Mouse (Mus musculus) left cerebral cortex, adult 8-10 months (tissue): Measurements from ENCODE around the gene Mien1. TPM values are rescaled to one million over a fixed set of nuclear protein-coding genes. Genes with fewer than 3 reads are reported as not detected.

Experiments
- DNase-seq, 2 experiments: peaks; one replicate each; pipeline ENCODE4 v3.0.0; 2022; ENCODE audit warnings: low spot score in 2 of 2
- total RNA-seq, 4 experiments: library from RNA; stranded (reverse); gene quantifications; 2 replicates each; pipeline ENCODE4 v1.2.4; 2022

Gene Mien1
- total RNA-seq, 4 experiments from 2014 or later, result 93.7 to 114 (median 102) TPM

GRCm38 (mm10) chr11:98461109-98461720 lies 22.4 kb upstream of the Mien1 start:
- no peak for DNase-seq

DNA sequence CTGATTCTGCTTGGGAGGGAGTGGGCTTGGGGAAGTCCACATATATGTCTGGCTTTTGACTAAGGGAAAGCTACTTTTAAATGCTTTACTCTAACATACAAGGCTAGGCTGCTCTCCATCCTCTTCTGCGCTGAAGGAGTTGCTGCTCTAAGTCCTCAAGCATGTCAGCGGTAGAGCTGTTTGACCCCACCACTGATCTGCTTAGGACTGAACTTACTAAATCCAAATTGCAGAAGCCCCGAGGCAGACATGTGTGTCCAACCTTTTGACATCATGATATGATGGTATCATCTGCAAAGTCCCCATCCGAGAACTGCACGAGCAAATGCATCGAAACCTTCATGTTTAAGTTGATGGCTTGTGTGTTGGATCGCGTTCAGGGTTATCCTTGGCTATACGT lies 21.1 kb upstream of the Mien1 start:
- no peak for DNase-seq

GRCm38 (mm10) chr11:98459071-98459741 lies 20.4 kb upstream of the Mien1 start:
- no peak for DNase-seq

DNA sequence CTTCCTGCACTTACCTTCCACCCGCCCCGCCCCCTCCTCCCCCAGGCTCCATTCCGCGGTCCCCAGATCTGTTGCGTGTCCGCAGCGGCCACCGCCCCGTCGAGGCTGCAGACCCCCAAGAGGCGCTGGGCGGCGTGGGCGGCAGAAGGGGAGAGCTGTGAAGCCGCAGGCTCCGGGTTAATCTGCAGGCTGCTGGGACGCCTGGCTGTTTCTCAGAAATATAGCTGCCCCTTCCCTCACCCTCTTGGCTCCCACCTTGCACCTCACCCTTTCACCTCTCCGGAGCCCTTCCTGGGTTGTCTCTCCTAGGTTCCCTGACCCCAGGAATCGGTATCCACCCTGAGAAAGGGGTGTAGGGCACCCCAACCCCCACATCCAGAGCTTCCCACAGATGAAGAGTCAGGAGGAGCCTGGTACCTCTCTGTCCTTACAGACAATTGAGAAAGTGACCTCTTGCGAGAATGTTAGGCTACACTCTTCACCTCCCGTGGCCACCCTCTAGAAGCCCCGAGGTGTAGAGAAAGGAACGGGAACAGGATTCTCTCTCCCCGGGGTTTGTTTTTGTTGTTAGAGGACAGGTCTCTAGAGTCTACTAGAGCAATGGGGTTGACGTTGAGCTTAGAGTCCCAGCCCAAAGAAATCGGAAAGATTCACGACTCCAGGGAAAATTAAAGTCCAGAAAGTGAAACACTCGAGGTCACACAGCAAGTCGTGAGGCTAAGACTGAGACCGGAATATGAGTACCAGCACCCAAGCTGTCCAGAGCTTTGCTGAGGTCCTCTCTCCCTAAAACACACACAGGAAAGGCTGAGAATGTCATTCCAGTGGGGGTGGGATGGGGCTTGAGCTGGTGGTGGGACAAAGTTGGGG lies 19.6 kb upstream of the Mien1 start:
- no peak for DNase-seq

DNA sequence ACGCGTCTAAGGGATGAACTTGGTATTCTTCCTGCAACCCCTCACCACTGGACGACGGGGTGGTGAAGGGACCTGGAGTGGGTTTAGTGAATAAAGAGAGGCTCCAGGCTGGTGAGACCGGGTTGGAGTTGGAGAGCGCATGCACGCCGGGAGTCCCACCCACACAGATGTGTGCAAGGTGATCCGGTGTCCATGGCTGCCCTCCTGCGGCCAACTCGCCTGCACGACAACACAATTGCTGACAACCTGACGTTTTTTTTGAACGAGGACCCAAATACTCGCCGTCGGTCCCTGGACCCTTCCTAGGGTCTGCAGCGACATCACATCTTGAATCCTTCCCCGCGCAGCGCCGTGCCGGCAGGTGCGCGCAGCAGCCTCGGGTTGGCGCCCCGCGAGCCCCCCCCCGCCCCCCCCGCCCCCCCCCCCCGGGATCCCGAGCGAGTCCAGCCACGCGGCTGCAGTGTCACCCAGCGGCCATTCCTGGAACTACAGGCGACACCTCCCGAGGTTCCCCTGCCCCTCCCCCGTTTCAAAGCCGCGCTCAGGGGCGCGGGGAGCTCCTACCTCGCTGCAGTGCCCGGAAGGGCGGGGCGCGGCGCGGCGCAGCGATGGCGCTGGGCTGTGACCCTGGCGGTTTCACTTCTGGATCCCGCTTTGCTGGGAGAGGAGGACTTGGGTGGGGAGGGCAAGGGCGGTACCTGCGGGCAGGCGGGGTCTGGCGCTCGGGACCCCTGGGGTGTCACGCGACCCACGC lies 18.8 kb upstream of the Mien1 start:
- DNase-seq, result peak; percentile 73 to 82

- DNase-seq, result no peak
Measured at GRCm38 (mm10) chr11:98456945-98457344, 18.2 kb upstream of the Mien1 start.

GRCm38 (mm10) chr11:98456545-98456944 lies 17.8 kb upstream of the Mien1 start:
- DNase-seq, result no peak

DNA sequence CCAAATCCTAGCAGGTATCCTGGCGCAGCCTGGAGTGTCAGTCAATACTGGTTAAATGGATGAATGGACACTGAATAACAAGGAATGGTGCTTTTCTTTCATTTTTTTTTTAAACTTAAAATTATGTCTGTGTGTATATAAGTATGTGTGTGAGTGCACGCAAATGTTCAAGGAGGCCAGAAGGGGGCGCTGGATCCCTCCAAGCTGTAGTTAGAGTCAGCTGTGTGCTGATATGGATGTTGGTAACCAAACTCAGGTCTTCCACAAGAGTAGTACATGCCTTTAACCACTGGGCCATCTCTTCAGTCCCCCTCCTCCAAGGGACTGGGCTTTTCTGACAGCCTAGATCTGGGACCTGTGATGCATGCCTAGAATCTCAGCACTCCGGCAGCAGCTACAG lies 16.7 kb upstream of the Mien1 start:
- DNase-seq, result no peak

- DNase-seq, result no peak
Measured at GRCm38 (mm10) chr11:98449921-98450771, 11.4 kb upstream of the Mien1 start.

- DNase-seq, result no peak
Measured at GRCm38 (mm10) chr11:98449419-98449818, 10.6 kb upstream of the Mien1 start.

- no peak for DNase-seq
Measured at GRCm38 (mm10) chr11:98448191-98448790, 9.5 kb upstream of the Mien1 start.

GRCm38 (mm10) chr11:98447475-98447834 lies 8.7 kb upstream of the Mien1 start:
- DNase-seq, result no peak

- no peak for DNase-seq
Measured at GRCm38 (mm10) chr11:98446562-98447474, 8.0 kb upstream of the Mien1 start.

DNA sequence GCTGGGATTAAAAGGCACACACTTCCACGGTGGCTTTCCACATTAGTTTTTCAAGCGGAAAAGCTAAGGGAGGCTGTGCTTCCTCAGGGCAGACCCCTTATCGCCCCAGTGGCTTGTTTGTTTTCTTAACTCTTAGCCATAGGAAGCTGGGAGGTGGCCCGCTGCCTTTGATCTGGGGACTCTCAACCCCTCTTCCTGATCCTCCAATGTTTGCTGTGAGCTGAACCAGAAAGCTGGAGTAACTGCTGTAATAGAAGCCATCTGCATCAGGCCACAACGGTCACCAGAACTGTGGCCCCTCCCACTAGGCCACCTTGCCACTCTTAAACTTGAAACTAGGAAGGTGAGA lies 7.4 kb upstream of the Mien1 start, which contains the start of gene Grb7:
Gene Grb7, plus strand, starts transcription at position 182 of the 349 bp plus-strand sequence.
- DNase-seq, result no peak

DNA sequence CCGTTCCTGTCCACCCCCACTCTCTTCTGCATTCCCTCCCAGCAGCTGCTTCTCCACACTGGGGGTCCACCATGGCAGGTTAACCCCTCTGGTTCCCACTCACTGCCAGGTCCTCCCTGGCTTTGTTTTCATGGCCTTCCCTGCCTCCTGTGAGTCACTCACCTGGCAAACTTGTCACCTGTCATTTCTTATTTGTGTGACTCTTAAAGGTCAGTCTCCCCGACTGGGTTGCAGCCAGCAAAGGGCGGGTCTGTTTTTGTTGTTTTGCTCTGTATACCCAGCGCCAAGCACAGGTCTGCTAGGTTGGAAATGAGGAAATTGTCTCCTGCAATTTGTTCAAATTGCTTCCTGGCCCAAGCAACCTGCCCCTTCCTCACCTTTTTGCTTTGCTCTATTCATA lies 6.9 kb upstream of the Mien1 start:
- no peak for DNase-seq

GRCm38 (mm10) chr11:98445238-98445637 lies 6.4 kb upstream of the Mien1 start:
- DNase-seq, result no peak

- no peak for DNase-seq
Measured at GRCm38 (mm10) chr11:98443688-98444087, 4.9 kb upstream of the Mien1 start.

- no peak for DNase-seq
Measured at GRCm38 (mm10) chr11:98437441-98437840, 1.4 kb downstream of the Mien1 start.

DNA sequence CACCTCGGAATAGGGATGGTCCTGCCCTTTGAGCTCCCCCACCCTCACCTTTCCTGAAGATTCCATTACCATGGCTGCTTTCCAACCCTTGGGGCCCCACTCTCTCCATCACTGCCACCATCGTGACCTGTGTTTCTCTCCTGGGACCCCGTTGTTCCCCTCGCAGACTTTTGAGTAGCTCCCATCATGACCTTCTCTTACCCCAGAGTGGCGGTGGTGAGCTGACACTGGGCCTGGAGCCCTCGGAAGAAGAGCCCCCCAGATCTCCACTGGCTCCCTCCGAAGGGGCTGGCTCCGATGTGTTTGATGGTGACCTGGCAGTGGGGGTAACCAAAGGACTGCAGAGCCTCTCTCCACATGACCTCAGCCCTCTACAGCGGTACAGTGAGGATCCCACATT lies 3.1 kb downstream of the Mien1 start:
- DNase-seq, result no peak
